Mouse (Mus musculus) midbrain, embryonic 11.5 days (tissue): Measurements from ENCODE around the gene Rbm47. TPM values are rescaled to one million over a fixed set of nuclear protein-coding genes. Genes with fewer than 3 reads are reported as not detected.

Source experiments
- ATAC-seq: fragments of 200-750 bp; cut with Nextera tagmentation; 2 replicates; pipeline ENCODE4 v1.8.0; 2017; ENCODE audit warnings: moderate TSS enrichment, moderate library complexity; ENCODE audit not compliant: low FRiP score
- DNase-seq: peaks from one replicate; pipeline ENCODE4 v3.0.0; 2015; ENCODE audit warnings: low spot score; ENCODE audit errors: missing footprints
- H3K27ac ChIP-seq: fragments of 300-500 bp; sonication (generic); 2 replicates; pipeline ENCODE4 v1.5.1; 2014; ENCODE audit warnings: low read depth, low read length
- H3K27me3 ChIP-seq: fragments of 300-500 bp; sonication (generic); 2 replicates; pipeline ENCODE4 v1.6.1; 2014; ENCODE audit warnings: mild to moderate bottlenecking, low read length, moderate library complexity, mixed read lengths; ENCODE audit not compliant: control insufficient read depth, insufficient read depth
- H3K36me3 ChIP-seq: fragments of 300-500 bp; sonication (generic); 2 replicates; pipeline ENCODE4 v1.6.1; 2014; ENCODE audit warnings: mild to moderate bottlenecking, low read length, moderate library complexity, mixed read lengths; ENCODE audit not compliant: control insufficient read depth, insufficient read depth
- H3K4me1 ChIP-seq: fragments of 300-500 bp; sonication (generic); 2 replicates; pipeline ENCODE4 v1.6.1; 2014; ENCODE audit warnings: low read length; ENCODE audit not compliant: control insufficient read depth, insufficient read depth
- H3K4me2 ChIP-seq: fragments of 300-500 bp; sonication (generic); 2 replicates; pipeline ENCODE4 v1.6.1; 2014; ENCODE audit warnings: mild to moderate bottlenecking, moderate library complexity
- H3K4me3 ChIP-seq: fragments of 300-500 bp; sonication (generic); 2 replicates; pipeline ENCODE4 v1.5.1; 2014; ENCODE audit warnings: low read depth, low read length
- H3K9ac ChIP-seq: fragments of 300-500 bp; sonication (generic); 2 replicates; pipeline ENCODE4 v1.6.1; 2014; ENCODE audit warnings: low read length
- H3K9me3 ChIP-seq: fragments of 300-500 bp; sonication (generic); 2 replicates; pipeline ENCODE4 v1.6.1; 2016; ENCODE audit warnings: low read length; ENCODE audit not compliant: control insufficient read depth
- WGBS: fragments of 180-500 bp; shearing (Covaris S2); extraction: QIAGEN DNeasy Blood & Tissue Kit; methylation state at CpG from one replicate; pipeline ENCODE4 v1.1.7; 2014; 5-methylcytosine and 5-hydroxymethylcytosine counted together
- polyA plus RNA-seq: library from polyadenylated mRNA; unstranded; fragments of >200 nt; fragmentation: Nextera tagmentation; extraction: Ambion mirVana; gene quantifications from 2 replicates; pipeline ENCODE4 v1.2.1, GENCODE M21; 2014

Gene Rbm47
- polyA plus RNA-seq = 1.2 and 2.1 TPM in 2 replicates

- 84% methylated on average over 2 of the region's 2 CpGs for WGBS
- no peak within 1 kb of the TSS for H3K27ac ChIP-seq
These were observed at the start of gene Rbm47 for GRCm38 (mm10) chr5:66173018-66173417. Rbm47 (minus strand) TSS chr5:66173118.

DNA sequence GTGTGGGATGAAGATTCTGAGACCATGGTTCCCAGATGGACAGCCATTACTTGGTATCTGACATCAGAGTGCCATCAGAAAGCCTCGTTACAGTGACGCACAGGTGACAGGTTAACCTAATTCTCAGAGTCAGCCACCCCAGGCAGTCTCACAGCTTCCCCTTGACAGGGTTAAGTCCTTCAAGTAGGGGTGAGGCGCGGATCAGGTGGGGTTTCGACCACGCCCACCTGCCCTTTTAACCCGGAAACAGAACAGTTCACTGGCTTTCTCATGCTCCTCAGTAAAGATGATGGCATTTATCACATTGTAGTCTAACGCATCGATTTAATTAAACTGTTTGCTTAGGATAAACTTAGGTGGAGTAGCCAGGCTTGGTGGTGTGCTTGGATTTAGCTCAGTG, 47.7 kb upstream of the Rbm47 start:
- Histone ChIP-seq H3K27me3 (no peaks in the 10 kb centered on the region), H3K4me1 (peaks cover 2% of the 10 kb centered on the region; the same call in 1 of the 2 replicates), H3K9ac (no peak overlapping the region), H3K9me3 (no peaks in the 10 kb centered on the region), H3K4me2 (no peak overlapping the region), H3K4me3 (no peak overlapping the region), H3K27ac (no peak overlapping the region), H3K36me3 (no peaks in the 10 kb centered on the region)
- WGBS = 84% methylated on average over 9 of the region's 9 CpGs
- no peak for DNase-seq
- ATAC-seq = no peak

More at GRCm38 (mm10) chr5:66173018-66173417, at the start of gene Rbm47:
- Histone ChIP-seq H3K9ac (no peak within 1 kb of the TSS), H3K4me1 (no peaks in the 10 kb centered on the region), H3K4me2 (no peak within 1 kb of the TSS), H3K36me3 (no peaks in the 10 kb centered on the region), H3K9me3 (no peaks in the 10 kb centered on the region), H3K4me3 (no peak within 1 kb of the TSS), H3K27me3 (no peaks in the 10 kb centered on the region)
- DNase-seq (no peak), ATAC-seq (no peak)

GRCm38 (mm10) chr5:66219692-66220091, 46.8 kb upstream of the Rbm47 start:
- no peak overlapping the region for H3K9ac ChIP-seq
- H3K4me3 ChIP-seq = no peak overlapping the region
- no peak overlapping the region for H3K4me2 ChIP-seq
- peaks cover 2% of the 10 kb centered on the region; the same call in 1 of the 2 replicates for H3K4me1 ChIP-seq
- H3K27me3 ChIP-seq = no peaks in the 10 kb centered on the region
- no peaks in the 10 kb centered on the region for H3K36me3 ChIP-seq
- H3K27ac ChIP-seq = no peak overlapping the region
- no peaks in the 10 kb centered on the region for H3K9me3 ChIP-seq
- 77% methylated on average over 6 of the region's 6 CpGs for WGBS
- ATAC-seq (no peak), DNase-seq (no peak)

- no peak overlapping the region for H3K4me3 ChIP-seq
- H3K27ac ChIP-seq = no peak overlapping the region
- no peak overlapping the region for H3K9ac ChIP-seq
- H3K4me2 ChIP-seq = no peak overlapping the region
- WGBS = 74% methylated on average over 10 of the region's 10 CpGs
- no peaks in the 10 kb centered on the region for H3K36me3 ChIP-seq
- H3K27me3 ChIP-seq = no peaks in the 10 kb centered on the region
- peaks cover 2% of the 10 kb centered on the region; the same call in 1 of the 2 replicates for H3K4me1 ChIP-seq
- H3K9me3 ChIP-seq = no peaks in the 10 kb centered on the region
- no peak for DNase-seq
- ATAC-seq = no peak
These were observed 42.8 kb upstream of the Rbm47 start for GRCm38 (mm10) chr5:66215569-66216277.

DNA sequence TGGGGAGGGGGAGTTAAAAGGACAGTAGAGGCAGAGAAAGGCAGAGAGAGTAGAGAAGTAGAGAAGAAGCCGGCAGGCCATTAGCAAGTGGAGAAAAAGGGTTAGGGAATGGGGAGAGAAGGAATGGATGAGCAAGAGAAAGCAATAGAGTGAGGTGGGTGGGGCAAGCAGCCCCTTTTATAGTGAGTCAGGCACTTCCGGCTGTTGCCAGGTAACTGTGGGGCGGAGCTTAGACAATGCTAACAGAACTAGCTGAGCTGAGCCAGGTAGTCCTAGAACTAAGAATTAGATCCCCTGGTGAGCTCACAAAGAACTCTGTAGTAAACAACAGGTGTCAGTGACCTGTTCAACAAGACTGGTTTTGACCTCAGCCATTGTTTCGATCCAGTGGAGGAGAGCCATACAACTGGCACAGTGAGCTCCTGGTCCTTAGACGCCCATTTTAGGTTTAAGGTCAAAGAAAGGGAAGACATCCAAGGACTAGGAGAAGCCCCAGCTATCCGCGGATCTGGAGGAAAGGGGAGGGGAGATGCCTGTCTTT, 41.5 kb upstream of the Rbm47 start:
- ATAC-seq (no peak), DNase-seq (no peak)
- no peaks in the 10 kb centered on the region for H3K27me3 ChIP-seq
- H3K27ac ChIP-seq = no peak overlapping the region
- no peak overlapping the region for H3K4me2 ChIP-seq
- no peaks in the 10 kb centered on the region for H3K36me3 ChIP-seq
- H3K4me3 ChIP-seq = no peak overlapping the region
- peaks cover 2% of the 10 kb centered on the region; the same call in 1 of the 2 replicates for H3K4me1 ChIP-seq
- 56% methylated on average over 7 of the region's 7 CpGs for WGBS
- no peak overlapping the region for H3K9ac ChIP-seq
- no peaks in the 10 kb centered on the region for H3K9me3 ChIP-seq

DNA sequence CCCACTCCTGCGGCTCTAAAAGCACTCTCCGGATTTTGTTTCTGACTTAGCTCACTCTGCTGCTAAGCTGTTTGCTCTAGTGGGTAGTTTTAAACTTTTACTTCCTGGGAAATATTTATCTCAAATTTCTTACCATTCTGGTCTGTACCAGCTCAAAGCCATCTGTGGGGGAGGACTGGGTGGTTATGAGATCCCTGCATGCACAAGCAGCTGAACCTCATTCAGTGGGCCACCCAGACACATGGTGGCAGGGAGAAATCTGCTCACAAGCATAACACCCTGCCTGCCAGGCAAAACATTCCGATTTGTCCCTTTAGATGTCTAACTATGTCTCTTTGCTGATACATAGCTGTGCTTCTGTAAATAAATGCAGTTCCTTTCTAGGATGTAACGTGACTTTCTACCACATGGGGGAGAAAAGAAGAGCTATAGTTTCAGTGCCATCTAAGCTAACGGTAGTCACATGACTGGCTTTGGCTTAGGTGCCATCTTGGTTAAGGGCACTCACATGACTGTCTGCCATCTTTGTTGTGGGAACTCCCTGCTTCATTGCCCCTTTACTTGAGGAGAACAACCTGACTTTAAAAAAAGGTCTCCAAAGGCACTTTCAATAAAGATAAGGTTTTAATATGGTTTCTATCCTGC, 36.7 kb upstream of the Rbm47 start:
- ATAC-seq (no peak), DNase-seq (no peak)
- no peaks in the 10 kb centered on the region for H3K9me3 ChIP-seq
- WGBS = 86% methylated on average over 5 of the region's 5 CpGs
- no peak overlapping the region for H3K4me2 ChIP-seq
- H3K36me3 ChIP-seq = no peaks in the 10 kb centered on the region
- H3K27ac ChIP-seq = no peak overlapping the region
- H3K9ac ChIP-seq = no peak overlapping the region
- H3K27me3 ChIP-seq = no peaks in the 10 kb centered on the region
- H3K4me1 ChIP-seq = no peaks in the 10 kb centered on the region
- no peak overlapping the region for H3K4me3 ChIP-seq

GRCm38 (mm10) chr5:66204966-66205365, 32.0 kb upstream of the Rbm47 start:
- Histone ChIP-seq H3K27ac (no peak overlapping the region), H3K27me3 (no peaks in the 10 kb centered on the region), H3K9me3 (no peaks in the 10 kb centered on the region), H3K4me2 (no peak overlapping the region), H3K4me1 (no peaks in the 10 kb centered on the region), H3K4me3 (no peak overlapping the region), H3K9ac (no peak overlapping the region), H3K36me3 (no peaks in the 10 kb centered on the region)
- ATAC-seq = no peak
- 88% methylated on average over 4 of the region's 4 CpGs for WGBS
- DNase-seq = no peak

DNA sequence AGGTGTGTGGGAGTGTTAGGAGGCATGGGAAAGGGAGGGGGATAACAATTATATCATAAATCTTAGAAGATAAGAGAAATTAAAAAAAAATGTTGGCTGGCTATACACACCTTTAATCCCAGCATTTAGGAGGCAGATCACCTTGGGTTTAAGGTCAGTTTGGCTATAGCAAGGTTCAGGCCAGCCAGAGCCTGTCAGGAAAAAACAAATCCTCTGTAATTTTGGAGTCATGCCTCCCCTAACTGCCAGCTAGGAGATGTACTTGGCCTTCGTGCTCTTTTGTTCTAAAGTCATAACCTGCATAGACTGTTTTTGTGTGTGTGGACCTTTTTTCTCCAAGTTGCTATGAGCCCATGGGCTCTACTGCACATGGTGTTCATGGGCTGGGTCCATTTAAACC, 30.5 kb upstream of the Rbm47 start:
- no peak overlapping the region for H3K9ac ChIP-seq
- no peaks in the 10 kb centered on the region for H3K4me1 ChIP-seq
- no peak overlapping the region for H3K27ac ChIP-seq
- H3K4me3 ChIP-seq = no peak overlapping the region
- no peaks in the 10 kb centered on the region for H3K9me3 ChIP-seq
- DNase-seq (no peak), ATAC-seq (no peak)
- 75% methylated on average over 1 of the region's 1 CpGs for WGBS
- H3K4me2 ChIP-seq = no peak overlapping the region
- no peaks in the 10 kb centered on the region for H3K36me3 ChIP-seq
- H3K27me3 ChIP-seq = no peaks in the 10 kb centered on the region

DNA sequence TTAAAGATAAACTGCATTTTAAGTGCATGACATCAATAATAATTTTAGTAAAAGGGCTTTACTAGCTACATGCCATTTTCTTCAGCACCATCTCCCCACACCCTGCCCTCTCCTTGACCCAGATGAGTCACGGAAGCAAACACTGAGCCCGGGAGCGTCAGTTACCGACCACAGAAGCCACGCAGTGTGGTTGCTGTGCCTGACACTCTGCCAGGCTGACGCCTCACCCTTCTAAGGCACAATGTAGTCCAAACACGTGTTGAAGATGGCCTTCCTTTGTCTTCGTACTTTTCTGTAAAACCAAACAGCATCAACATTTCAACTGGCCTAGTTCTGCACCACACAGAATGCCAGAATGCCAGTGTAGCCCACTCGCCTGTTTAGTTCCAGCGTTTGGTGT, 27.1 kb upstream of the Rbm47 start:
- 81% methylated on average over 10 of the region's 10 CpGs for WGBS
- Histone ChIP-seq H3K27me3 (no peaks in the 10 kb centered on the region), H3K4me3 (no peak overlapping the region)

More for the DNA sequence above, 27.1 kb upstream of the Rbm47 start:
- ATAC-seq (no peak), DNase-seq (no peak)
- no peaks in the 10 kb centered on the region for H3K36me3 ChIP-seq
- no peak overlapping the region for H3K27ac ChIP-seq
- H3K9ac ChIP-seq = no peak overlapping the region
- H3K9me3 ChIP-seq = no peaks in the 10 kb centered on the region
- H3K4me1 ChIP-seq = no peaks in the 10 kb centered on the region
- no peak overlapping the region for H3K4me2 ChIP-seq
